In the genomic region with DNA sequence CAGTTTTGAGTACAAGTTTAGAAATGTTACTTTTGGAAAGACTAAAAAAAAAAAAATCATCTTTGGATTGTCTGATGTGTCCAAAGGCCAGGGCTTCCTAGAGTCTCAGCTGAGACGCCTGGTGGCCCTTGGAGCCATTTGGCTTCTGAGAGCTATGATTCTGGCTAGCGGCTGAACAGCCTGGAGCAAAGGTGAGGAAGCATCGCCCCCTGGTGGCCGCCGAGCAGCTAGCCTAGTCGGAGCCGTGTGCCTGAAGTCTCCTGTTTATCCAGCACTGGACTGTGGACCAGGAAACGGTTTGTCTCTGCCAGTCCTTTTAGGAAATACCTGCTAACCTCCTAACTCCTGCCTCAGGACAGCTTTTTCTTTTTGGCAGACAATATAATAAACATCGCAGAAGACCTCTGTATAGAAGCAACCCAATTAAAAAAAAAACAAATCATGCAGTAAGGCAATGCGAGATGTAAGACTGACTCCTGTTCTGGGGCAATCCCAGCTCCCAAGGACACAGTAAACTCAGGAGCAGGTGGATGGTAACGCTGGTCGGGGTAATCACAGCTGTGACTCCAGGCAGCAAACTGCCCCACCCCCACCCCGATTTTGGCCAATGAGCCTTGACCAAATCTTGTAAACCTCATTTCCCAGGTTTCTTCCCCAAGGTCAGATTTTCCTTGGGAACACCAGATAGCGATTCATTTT, we compare ENCODE assay signal across 8 mouse cellular contexts. TPM values are rescaled to one million over a fixed set of nuclear protein-coding genes. Genes with fewer than 3 reads are reported as not detected.
DNase-seq lines count a peak whose midpoint lies in the region; ATAC-seq and TF ChIP-seq lines count a peak whose summit lies in the region.

No protein-coding gene starts in this region.

- no peaks in the 10 kb centered on the region for H3K79me2 ChIP-seq in MEL (ENCODE audit: control insufficient read depth, insufficient read depth, low read length, poor library complexity)

- H3K36me3 ChIP-seq in MEL (ENCODE audit: control insufficient read depth in 1 of 2, insufficient read depth in 2 of 2, low read length in 2 of 2), result no peaks in the 10 kb centered on the region
- H3K36me3 ChIP-seq in forebrain, postnatal 0 days (ENCODE audit: insufficient read depth), result no peaks in the 10 kb centered on the region
- no peaks in the 10 kb centered on the region for H3K36me3 ChIP-seq in hindbrain, embryonic 13.5 days

- H3K4me1 ChIP-seq in MEL (ENCODE audit: control insufficient read depth in 1 of 2, insufficient read depth in 2 of 2, low read length in 2 of 2), result no peaks in the 10 kb centered on the region; a peak in 1 of 4 replicates
- peaks cover 5% of the 10 kb centered on the region for H3K4me1 ChIP-seq in cerebellum, adult 2 months (ENCODE audit: control insufficient read depth, insufficient read depth, low read length)
- no peaks in the 10 kb centered on the region for H3K4me1 ChIP-seq in forebrain, postnatal 0 days (ENCODE audit: insufficient read depth)
- 0 out of 2 replicates have a peak, but pooled peaks cover 3% of the 10 kb centered on the region for H3K4me1 ChIP-seq in hindbrain, embryonic 13.5 days (replicated peaks)

- no peak for TF ChIP-seq POLR2A in MEL (IDR thresholded peaks at IDR 0.05; ENCODE audit: control insufficient read depth in 1 of 2, insufficient read depth in 1 of 2, low read depth in 1 of 2, low read length in 2 of 2, poor library complexity in 1 of 2)
- TF ChIP-seq POLR2A in cerebellum, adult 2 months (IDR thresholded peaks at IDR 0.05; ENCODE audit: borderline replicate concordance, insufficient read depth, low read length), result no peak

- H3K9ac ChIP-seq in MEL (ENCODE audit: control insufficient read depth, low read depth, low read length, poor library complexity, severe bottlenecking), result no peak overlapping the region
- H3K9ac ChIP-seq in forebrain, postnatal 0 days, result 0 out of 2 replicates have a peak overlapping the region, but pooled peaks have one; percentile 10
- no peak overlapping the region for H3K9ac ChIP-seq in hindbrain, embryonic 13.5 days

- peak; percentile 80 for DNase-seq in MEL (ENCODE audit: low read depth, low spot score)
- peak; percentile 88 to 92 for DNase-seq in cerebellum, adult 2 months
- peak; percentile 80 for DNase-seq in forebrain, postnatal 0 days
- peak; percentile 89 to 91 for DNase-seq in layer of hippocampus, postnatal 14 days (ENCODE audit: low spot score in 2 of 2)
- DNase-seq in lung, postnatal 10 days, result peak; percentile 88
- DNase-seq in ovary, postnatal 14 days (ENCODE audit: low spot score), result peak; percentile 79
- peak; percentile 46 to 88 for DNase-seq in thymus, postnatal 10 days (ENCODE audit: low spot score in 2 of 2)

- peak; percentile 74 to 96 (median 94); a peak in 5 of 6 replicates for TF ChIP-seq CTCF in MEL (IDR thresholded peaks at IDR 0.05 in 2 of 3, conservative IDR thresholded peaks at IDR 0.05 in 1 of 3; ENCODE audit: control insufficient read depth in 1 of 3, insufficient read depth in 1 of 3, low read depth in 2 of 3, low read length in 3 of 3, poor library complexity in 1 of 3, severe bottlenecking in 1 of 3)
- peak; percentile 95 for TF ChIP-seq CTCF in cerebellum, adult 2 months (IDR thresholded peaks at IDR 0.05; ENCODE audit: borderline replicate concordance, insufficient read depth, low read depth, low read length)
- TF ChIP-seq CTCF in forebrain, postnatal 0 days (IDR thresholded peaks at IDR 0.05; ENCODE audit: low read depth), result peak; percentile 95

- TF ChIP-seq RAD21 in MEL (IDR thresholded peaks at IDR 0.05; ENCODE audit: low read depth, low read length), result peak; percentile 82

- no peak overlapping the region for H3K27ac ChIP-seq in MEL (ENCODE audit: control insufficient read depth, low read depth, low read length)
- H3K27ac ChIP-seq in cerebellum, adult 2 months (ENCODE audit: insufficient read depth, low read length), result no peak overlapping the region
- no peak overlapping the region for H3K27ac ChIP-seq in forebrain, postnatal 0 days (ENCODE audit: low read depth, low read length)
- 0 out of 2 replicates have a peak overlapping the region, but pooled peaks have one; percentile 8 for H3K27ac ChIP-seq in hindbrain, embryonic 13.5 days

- peak; percentile 96 for ATAC-seq in forebrain, postnatal 0 days
- peak; percentile 91 for ATAC-seq in hindbrain, embryonic 13.5 days (ENCODE audit: low FRiP score)

- no peak overlapping the region for H3K4me3 ChIP-seq in MEL (ENCODE audit: control insufficient read depth in 1 of 2, insufficient read depth in 1 of 2, low read depth in 2 of 2, low read length in 2 of 2)
- H3K4me3 ChIP-seq in cerebellum, adult 2 months (replicated peaks; ENCODE audit: insufficient read depth, low read depth, low read length), result no peak overlapping the region
- no peak overlapping the region for H3K4me3 ChIP-seq in forebrain, postnatal 0 days (ENCODE audit: low read depth, low read length)
- H3K4me3 ChIP-seq in hindbrain, embryonic 13.5 days, result no peak overlapping the region

- 17% methylated on average over 14 of the region's 14 CpGs for WGBS in cerebellum, adult 2 months
- WGBS in forebrain, postnatal 0 days, result 25% methylated on average over 14 of the region's 14 CpGs
- WGBS in hindbrain, embryonic 13.5 days, result 24% methylated on average over 14 of the region's 14 CpGs

- H3K9me3 ChIP-seq in MEL (replicated peaks; ENCODE audit: insufficient read depth, low read length), result no peaks in the 10 kb centered on the region
- no peaks in the 10 kb centered on the region for H3K9me3 ChIP-seq in forebrain, postnatal 0 days (ENCODE audit: low read length)
- H3K9me3 ChIP-seq in hindbrain, embryonic 13.5 days, result no peaks in the 10 kb centered on the region

- H3K27me3 ChIP-seq in MEL (ENCODE audit: control insufficient read depth in 1 of 2, insufficient read depth in 2 of 2, low read length in 2 of 2), result peaks cover 2% of the 10 kb centered on the region in 2 experiments; a peak in 2 of 4 replicates
- no peaks in the 10 kb centered on the region for H3K27me3 ChIP-seq in cerebellum, adult 2 months (ENCODE audit: control insufficient read depth, insufficient read depth, low read length)
- no peaks in the 10 kb centered on the region for H3K27me3 ChIP-seq in forebrain, postnatal 0 days (ENCODE audit: insufficient read depth, low read length)
- no peaks in the 10 kb centered on the region; the same call in 1 of the 2 replicates for H3K27me3 ChIP-seq in hindbrain, embryonic 13.5 days

- TF ChIP-seq EP300 in MEL (IDR thresholded peaks at IDR 0.05; ENCODE audit: low read depth in 1 of 2, low read length in 2 of 2), result no peak

- no peak overlapping the region for H3K4me2 ChIP-seq in forebrain, postnatal 0 days (ENCODE audit: low read depth)
- no peak overlapping the region for H3K4me2 ChIP-seq in hindbrain, embryonic 13.5 days

TF ChIP-seq in MEL, 35 proteins besides CTCF, POLR2A, EP300 and RAD21:
- TF ChIP-seq SMC3 (IDR thresholded peaks at IDR 0.05; ENCODE audit: low read depth, low read length) (peak; percentile 83), ZC3H11A (IDR thresholded peaks at IDR 0.05; ENCODE audit: low read depth, low read length) (peak; percentile 72), ETS1 (IDR thresholded peaks at IDR 0.05; ENCODE audit: low read depth, low read length) (no peak)

RNA-seq across cellular contexts. Expression of gene Tada1, which starts 18.6 kb away (rescaled TPM):
- 34.0 and 36.8 TPM in 2 replicates for total RNA-seq in MEL (2012; rRNA removed)
- 10 to 100 TPM in 1 of 2 experiments, not detected in 1; 36.7 TPM for polyA plus RNA-seq in MEL (2012; ENCODE audit: insufficient read depth in 1 of 2, insufficient read length in 2 of 2, low read depth in 1 of 2, low replicate concordance in 2 of 2, missing spikeins in 1 of 2)
- 50.2 and 50.8 TPM in 2 replicates for polyA plus RNA-seq in cerebellum, adult 2 months (2012; rRNA removed)
- 66.3 and 80.6 TPM in 2 replicates for total RNA-seq in forebrain, postnatal 0 days (2014; rRNA removed)
- 77.4 and 82.0 TPM in 2 replicates for polyA plus RNA-seq in forebrain, postnatal 0 days (2015; fragmentation: Nextera tagmentation; extraction: Ambion mirVana)
- 73.8 and 77.0 TPM in 2 replicates for polyA plus RNA-seq in hindbrain, embryonic 13.5 days (2015; fragmentation: Nextera tagmentation; extraction: Ambion mirVana)
- total RNA-seq in layer of hippocampus, postnatal 14 days (2021), result 10 to 100 TPM; 36.1 to 38.9 TPM

RNA-seq across cellular contexts. Expression of gene Pogk, which starts 49.4 kb away (rescaled TPM):
- total RNA-seq in MEL (2012; rRNA removed), result 11.7 and 14.1 TPM in 2 replicates
- 10 to 100 TPM in 1 of 2 experiments, not detected in 1; 11.5 TPM for polyA plus RNA-seq in MEL (2012; ENCODE audit: insufficient read depth in 1 of 2, insufficient read length in 2 of 2, low read depth in 1 of 2, low replicate concordance in 2 of 2, missing spikeins in 1 of 2)
- polyA plus RNA-seq in cerebellum, adult 2 months (2012; rRNA removed), result 40.2 and 42.0 TPM in 2 replicates
- 80.0 and 92.6 TPM in 2 replicates for total RNA-seq in forebrain, postnatal 0 days (2014; rRNA removed)
- polyA plus RNA-seq in forebrain, postnatal 0 days (2015; fragmentation: Nextera tagmentation; extraction: Ambion mirVana), result 18.4 and 22.6 TPM in 2 replicates
- polyA plus RNA-seq in hindbrain, embryonic 13.5 days (2015; fragmentation: Nextera tagmentation; extraction: Ambion mirVana), result 38.8 and 41.7 TPM in 2 replicates
- total RNA-seq in layer of hippocampus, postnatal 14 days (2021), result 10 to 100 TPM; 28.8 to 29.4 TPM
